Mouse (Mus musculus): ENCODE results near the gene Grk2.

The Grk2 gene

DNA sequence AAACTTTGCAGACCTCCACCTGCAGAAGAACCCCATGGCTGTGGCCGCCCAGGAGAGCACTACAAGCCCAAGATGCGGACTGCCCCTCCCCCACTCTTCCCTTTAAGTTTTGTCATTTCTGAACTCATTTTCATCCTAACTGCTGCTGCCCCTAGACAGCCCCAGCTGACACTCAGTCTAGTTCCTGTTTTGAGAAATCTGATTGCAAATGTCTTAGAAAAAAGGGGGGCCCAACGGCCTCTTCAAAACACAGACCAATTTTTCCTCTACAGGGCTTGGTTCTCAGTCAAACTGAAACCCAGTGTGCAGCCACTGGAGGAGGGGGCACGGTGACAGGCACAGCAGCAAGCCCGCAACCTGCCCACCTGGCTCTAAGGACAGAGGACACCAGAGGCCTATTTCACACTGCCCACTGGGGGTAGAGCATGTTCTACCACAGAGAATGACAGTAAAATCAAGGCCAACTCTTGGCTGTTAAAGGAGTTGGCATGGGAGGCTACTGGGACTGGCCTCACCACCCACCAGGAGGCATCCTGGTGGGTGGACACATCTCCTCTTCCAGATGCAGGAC lies 1.7 kb downstream of the Grk2 start:
- no peak for DNase-seq (ENCODE audit: extremely low spot score, low read depth, low spot score)

DNA sequence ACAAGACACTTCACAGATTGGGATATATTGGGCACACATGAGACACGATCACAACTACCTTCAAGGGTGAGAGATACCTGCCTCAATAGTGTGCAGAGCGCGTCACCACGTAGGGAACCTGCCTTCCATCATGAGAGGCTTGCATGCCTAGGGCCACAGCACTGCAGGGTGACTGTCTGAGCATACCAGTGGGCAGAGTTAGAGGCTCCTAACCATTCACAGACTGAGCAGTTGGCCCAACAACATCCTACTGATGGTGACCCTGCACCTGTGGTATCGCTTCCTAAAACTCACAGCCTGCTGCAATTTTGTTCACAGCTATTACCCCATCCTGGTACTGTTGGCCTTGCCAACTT lies 2.4 kb downstream of the Grk2 start:
- no peak for DNase-seq (ENCODE audit: extremely low spot score, low read depth, low spot score)

GRCm38 (mm10) chr19:4302936-4303639 lies 2.9 kb downstream of the Grk2 start:
- DNase-seq (ENCODE audit: extremely low spot score, low read depth, low spot score) = no peak

DNA sequence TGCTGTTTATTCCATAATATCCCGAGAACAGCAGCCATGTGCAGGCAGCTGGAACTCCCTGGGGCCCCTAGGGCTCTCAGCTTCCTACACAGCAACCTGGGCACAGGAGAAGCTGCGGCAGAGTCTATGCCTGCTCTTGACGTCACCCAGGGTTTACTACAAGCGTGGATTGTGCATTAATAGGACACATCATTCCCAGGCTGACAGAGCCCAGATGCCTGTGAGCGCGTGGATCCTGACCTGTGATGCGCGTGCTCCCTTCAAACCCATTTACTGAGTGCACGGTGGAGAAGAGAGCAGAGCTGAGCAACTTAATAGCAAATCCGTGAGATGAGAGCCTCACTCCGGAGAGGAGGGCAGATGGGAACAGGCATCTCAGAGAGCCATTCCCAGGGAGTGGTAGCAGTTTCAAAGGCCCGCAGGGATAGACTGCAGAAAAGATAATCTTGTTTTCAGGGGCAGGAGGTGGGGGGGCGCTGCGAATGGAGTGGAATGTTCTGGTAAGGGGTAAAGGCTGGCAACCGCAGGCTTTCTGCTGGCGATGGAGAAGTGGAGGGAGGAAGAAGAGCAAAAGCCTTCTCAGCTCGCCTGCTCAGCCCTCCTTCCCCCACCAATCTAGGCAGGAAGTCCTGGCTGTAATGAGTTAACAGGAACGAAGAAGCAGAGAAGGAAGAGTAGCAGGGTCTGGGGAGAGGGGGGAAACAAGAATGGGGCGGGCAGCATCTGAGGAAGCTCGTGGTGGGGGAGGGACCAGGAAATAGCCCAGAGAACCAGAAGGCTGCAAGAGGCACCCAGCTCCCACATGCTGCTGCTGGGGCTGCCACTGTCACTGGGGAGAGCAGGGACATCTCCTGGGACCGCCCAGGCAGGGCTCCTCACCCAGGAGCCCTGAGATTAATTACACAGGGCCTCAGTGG lies 4.0 kb downstream of the Grk2 start:
- no peak for DNase-seq (ENCODE audit: extremely low spot score, low read depth, low spot score)

DNA sequence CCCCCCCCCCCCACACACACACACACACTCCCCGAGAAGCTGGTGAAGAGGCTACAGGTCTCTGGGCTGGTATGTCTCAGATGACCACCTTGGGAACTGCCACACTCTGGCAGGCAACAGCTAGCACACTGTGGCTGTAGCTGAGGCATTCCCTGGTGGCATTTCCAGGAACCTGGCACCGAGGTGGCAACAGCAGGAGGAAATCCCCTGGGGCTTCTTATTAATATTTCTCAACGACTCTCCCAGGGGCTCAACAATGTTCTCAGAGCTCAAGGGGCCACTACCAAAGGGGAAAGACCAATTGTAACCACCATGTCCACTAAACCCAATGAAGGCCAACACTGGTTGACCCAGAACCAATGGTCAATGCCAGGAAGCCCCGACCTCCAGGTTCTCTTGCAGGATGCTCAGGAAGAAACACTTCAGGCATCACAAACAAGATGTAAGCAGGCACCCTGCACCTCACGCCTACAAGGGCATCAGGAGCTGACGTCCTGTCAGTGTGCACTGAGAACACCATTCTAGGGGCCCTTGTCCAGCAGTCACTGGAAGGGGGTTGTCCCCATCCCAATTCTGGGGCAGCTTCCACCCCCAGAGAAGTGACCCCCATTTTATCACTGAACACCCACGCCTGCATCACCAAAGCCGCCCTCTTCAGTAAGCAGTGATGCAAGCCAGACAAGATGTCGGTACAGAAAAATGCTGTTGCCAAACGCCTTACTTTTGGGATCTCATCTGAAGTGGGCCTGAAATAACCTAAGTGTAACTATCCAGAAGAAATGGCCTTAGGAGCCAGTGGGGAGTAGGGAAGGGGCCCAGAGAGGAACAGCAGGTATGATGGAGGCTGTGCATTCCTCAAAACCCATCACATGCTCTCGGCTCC lies 4.9 kb downstream of the Grk2 start:
- DNase-seq (ENCODE audit: extremely low spot score, low read depth, low spot score) = no peak

DNA sequence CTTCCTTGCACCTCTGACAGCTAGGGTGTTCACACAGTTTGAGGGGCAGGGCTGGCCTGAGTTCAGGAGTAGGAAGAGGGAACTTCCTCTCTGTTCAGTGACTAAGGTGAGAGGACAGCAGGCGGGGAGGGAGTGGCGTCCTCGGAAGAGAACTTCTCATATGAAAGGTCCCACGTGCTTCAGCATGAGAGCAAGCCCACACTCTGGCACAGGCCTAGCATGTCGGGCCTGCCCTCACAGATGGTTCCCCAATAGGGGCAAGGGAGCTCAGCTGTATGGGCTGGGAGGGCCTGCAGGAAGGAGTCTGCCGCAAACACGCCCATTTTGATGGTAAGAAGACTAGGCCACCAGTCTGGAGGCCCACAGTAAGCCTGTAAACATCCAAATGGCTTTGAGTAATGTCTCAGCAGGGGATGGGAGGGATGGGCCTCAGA lies 5.7 kb downstream of the Grk2 start:
- DNase-seq (ENCODE audit: extremely low spot score, low read depth, low spot score) = no peak

DNA sequence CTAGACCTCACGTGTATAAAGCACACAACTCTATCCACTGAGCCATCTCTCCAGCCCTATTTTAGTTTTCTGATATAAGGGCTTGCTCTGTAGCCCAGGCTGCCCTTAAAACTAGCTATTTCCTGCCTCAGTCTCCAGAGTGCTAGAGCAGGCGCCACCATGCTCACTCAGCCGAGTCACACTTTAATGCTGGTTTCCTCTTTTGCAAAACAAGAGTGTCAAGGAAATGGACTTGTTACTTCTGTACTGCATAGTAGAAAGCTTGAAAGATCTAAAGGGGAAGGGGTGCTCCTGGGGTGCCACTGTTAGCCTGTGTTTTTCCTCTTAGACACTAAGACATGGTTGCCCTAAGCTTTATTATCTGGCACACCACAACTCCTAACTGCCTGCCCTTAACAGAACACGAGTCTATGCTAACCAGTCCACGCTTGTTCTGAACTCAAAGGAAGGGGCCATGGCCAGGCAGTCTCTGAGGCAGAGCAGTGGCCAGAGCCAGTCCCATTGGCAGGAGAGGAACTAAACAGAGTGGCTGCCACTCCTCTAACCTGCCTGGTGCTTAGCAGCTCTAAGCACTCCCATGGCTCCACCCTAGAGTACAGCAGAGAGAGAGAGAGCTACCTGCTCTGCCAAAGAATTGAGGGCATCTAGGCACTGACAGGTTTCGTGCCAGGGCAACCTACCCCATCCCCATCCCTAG lies 6.3 kb downstream of the Grk2 start:
- DNase-seq (ENCODE audit: extremely low spot score, low read depth, low spot score) = no peak

DNA sequence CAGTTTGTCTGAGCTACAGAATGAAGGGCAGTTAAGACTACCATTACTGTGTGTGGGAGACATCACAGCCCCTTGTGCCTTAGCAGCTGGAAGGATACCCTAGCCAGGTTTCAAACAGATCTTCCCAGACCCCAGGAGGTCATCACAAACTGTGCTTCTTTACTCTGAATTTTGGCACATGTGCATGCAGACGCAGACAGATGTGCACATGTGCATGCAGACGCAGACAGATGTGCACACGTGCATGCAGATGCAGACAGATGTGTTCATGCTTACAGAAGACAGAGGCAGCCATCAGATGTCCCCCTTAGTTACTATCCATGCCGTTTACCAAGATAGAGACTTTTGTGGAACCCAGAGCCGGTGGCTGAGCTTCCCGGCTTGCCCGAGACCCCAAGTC lies 6.9 kb downstream of the Grk2 start:
- no peak for DNase-seq (ENCODE audit: extremely low spot score, low read depth, low spot score)

DNA sequence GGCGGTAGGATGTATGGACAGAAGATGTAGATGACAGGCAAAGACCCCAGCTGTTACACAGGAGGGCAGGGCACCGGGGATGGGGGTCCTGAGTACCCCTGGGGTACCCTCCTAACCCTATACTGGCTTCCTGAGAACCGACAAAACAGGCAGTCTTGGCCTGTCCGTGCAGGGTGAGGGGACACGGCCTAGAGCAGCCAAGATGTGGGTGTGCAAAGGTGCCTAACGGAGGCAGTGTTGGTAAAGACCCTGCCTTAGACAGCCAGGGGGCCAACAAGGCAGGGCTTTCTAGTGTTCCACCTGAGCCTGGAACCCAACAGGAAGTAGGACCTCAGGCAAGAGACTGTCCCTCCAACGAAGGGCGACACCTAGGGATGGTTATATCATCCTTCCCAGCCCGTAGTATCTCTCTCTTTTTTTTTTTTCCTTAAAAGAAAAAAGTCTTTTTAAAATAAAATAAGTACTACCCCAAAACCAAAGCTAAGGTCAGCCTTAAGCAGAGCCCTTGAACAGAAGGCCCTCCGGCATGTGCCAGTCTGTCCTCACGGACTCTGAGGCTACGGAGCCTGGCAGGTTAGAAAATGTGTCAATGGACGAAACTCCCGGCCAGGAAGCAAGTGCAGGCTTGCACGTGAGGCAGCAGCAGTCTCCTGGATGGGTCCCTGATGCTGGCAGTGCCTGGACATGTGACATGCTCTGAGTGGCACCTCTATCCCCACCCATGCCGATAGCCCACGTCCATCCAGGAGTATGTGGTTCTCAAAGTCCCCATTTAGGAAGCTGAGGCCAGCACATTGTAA lies 7.5 kb downstream of the Grk2 start:
- DNase-seq (ENCODE audit: extremely low spot score, low read depth, low spot score) = no peak

GRCm38 (mm10) chr19:4297851-4298250 lies 8.2 kb downstream of the Grk2 start:
- DNase-seq (ENCODE audit: extremely low spot score, low read depth, low spot score) = no peak

- no peak for DNase-seq (ENCODE audit: extremely low spot score, low read depth, low spot score)
These were observed 9.4 kb downstream of the Grk2 start for GRCm38 (mm10) chr19:4296611-4297010.

DNA sequence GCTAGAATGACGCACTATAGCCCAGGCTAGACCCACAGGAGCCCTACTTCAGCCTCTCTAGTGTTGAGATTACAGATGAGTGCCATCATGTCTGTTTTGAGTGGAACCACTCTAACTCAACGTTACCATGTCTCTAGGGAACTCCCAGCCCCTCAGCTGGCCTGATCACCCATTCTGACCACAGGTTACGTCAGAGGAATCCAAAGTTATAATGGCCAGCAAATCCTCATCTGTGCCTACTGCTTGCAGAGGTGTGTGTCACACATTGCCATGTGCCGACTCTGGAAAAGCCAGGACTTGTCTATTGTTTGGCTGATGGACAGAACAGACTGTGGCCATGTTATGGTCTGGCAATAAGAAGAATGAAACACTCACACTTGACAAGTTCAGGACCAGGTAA lies 10.6 kb downstream of the Grk2 start:
- no peak for DNase-seq (ENCODE audit: extremely low spot score, low read depth, low spot score)

DNA sequence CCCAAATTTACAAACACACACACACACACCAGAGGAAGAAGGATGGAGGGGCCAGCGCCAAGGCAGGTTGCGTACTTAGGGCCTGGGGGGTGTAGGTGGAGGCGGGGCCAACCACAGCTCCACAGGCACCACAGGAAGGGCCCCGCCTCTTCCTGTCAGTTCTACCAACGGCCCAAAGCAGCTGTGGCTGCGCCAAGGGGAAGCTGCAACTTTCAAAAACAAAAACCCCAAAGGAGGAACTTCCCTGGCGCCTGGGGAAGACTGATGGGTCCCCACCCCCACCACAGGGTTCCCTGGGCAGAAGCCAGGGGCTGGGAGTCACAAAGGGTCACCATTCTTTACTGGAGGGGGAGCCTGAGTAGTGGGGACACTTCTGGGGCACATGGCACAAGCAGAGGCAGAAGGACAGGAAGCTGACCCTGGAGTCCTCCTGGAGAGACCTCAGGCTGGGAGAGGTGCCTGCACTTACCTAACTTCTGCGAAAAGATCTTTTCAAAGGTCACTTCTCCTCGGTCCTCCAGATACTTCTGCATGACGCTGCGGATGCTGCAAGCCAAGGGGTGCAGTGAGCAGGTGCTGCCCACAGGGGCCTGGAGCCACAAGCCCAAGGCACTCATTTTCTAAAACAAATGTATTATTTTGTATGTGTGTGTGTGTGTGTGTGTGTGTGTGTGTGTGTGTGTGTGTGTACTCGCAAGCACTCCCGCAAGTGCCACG lies 11.5 kb downstream of the Grk2 start:
- no peak for DNase-seq (ENCODE audit: extremely low spot score, low read depth, low spot score)

GRCm38 (mm10) chr19:4291161-4291560 lies 14.9 kb downstream of the Grk2 start:
- DNase-seq (ENCODE audit: extremely low spot score, low read depth, low spot score) = no peak

DNA sequence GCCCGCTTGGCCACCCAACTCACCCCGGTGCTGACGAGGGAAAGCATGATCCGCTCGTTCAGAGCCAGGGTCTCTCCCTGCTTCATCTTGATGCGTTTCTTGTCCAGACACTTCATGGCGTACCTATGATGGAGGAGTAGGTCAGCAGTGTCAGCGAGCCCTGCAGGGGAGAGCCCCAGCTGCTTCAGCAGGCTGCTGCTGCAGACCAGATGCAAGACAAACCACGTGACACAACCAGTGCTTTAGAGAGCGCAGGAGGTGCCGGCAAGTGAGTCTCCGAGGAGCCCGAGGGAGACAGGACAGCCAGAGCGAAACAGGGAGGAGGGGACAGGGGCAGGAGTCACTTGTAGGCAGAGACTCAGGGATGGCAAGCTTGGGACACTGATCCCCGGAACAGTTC lies 15.3 kb downstream of the Grk2 start:
- no peak for DNase-seq (ENCODE audit: extremely low spot score, low read depth, low spot score)

DNA sequence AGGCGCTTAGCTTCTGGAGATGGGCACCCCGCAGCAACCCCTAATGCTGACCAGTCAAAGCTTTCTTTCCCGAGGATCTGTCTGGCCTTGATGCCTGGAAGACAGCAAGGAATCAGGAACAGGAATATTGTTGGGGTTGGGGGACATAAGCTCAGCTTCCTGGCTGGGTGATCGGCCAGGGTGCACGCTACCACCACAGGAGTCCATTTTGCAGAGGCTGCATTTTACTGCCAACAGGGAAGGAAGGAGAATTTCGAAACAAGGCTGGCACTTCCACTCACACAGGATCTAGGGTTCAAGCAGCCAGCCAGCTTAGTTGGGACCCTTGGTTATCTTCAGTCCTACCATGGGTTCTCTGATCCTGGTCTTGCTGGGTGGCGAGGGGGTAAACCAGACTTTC lies 22.4 kb downstream of the Grk2 start:
- DNase-seq (ENCODE audit: extremely low spot score, low read depth, low spot score) = no peak

DNA sequence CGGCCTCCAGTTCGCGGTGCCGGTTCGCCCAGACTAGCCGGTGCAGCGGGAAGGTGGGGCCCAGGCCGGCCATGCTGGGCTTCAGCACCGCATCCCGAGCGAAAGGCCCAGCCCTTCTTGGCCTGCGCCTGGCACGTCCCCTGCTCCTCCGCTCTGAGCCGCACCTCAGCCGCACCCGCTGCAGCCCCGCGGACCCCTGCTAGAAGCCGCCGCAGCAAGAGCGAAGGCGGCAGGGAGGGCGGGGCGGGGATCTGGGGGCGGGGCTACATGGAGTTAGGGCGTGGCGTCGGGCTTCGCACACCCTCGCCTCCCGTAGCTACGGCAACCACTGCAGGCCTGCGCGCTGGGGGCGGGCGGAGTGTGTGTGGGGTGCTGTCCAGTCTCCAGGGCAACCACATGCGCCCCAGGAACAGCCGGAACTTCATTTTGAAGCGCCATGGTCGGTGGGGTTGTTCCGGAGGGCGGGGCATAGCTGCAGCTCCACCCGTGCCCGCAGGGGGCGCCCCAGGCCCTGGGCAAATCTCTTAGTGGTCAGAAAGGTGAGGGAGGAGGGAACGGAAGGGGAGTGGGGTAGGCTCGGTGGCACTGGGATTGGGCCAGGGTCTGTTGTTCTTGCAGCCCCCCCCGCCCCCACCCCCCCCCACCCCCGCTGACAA lies 23.0 kb downstream of the Grk2 start, which contains the start of gene Ankrd13d:
Ankrd13d (minus strand) TSS at position 240 of the 656 bp plus-strand sequence.
- no peak for DNase-seq (ENCODE audit: extremely low spot score, low read depth, low spot score)

GRCm38 (mm10) chr19:4280425-4280824 lies 25.6 kb downstream of the Grk2 start:
- no peak for DNase-seq (ENCODE audit: extremely low spot score, low read depth, low spot score)
